Mouse (Mus musculus): ENCODE data around the gene Igfbpl1. TPM values are rescaled to one million over a fixed set of nuclear protein-coding genes. Genes with fewer than 3 reads are reported as not detected.
A peak's percentile ranks its signal among the peaks of the same experiment; 100 is the strongest.

Igfbpl1 gene
- polyA plus RNA-seq, 1 experiment from 2014 or later: 0.04 TPM

GRCm38 (mm10) chr4:45783671-45784070 lies 43.1 kb downstream of the Igfbpl1 start:
- no peak for DNase-seq (ENCODE audit: low spot score)
- H3K4me2 ChIP-seq (ENCODE audit: low read length): no peak overlapping the region
- no peak overlapping the region for H3K27ac ChIP-seq
- no peaks in the 10 kb centered on the region for H3K27me3 ChIP-seq (ENCODE audit: insufficient read depth, low read length)
- no peaks in the 10 kb centered on the region for H3K36me3 ChIP-seq (ENCODE audit: insufficient read depth, low read length)
- no peak for ATAC-seq (replicated peaks; ENCODE audit: low FRiP score, low read depth)
- WGBS: 48% methylated on average over 1 of the region's 1 CpGs
- H3K9ac ChIP-seq (ENCODE audit: low read depth, low read length): no peak overlapping the region
- no peak overlapping the region for H3K4me3 ChIP-seq (replicated peaks; ENCODE audit: low read depth, low read length)
- no peaks in the 10 kb centered on the region for H3K4me1 ChIP-seq (replicated peaks; ENCODE audit: insufficient read depth, low read length)
- no peaks in the 10 kb centered on the region for H3K9me3 ChIP-seq (replicated peaks; ENCODE audit: low read length)
- peak; percentile 37; the same call in 1 of the 2 replicates for TF ChIP-seq CTCF (IDR thresholded peaks at IDR 0.05; ENCODE audit: low read depth)

GRCm38 (mm10) chr4:45771619-45772018 lies 55.1 kb downstream of the Igfbpl1 start:
- 5% methylated on average over 5 of the region's 5 CpGs for WGBS
- peak; percentile 83 for TF ChIP-seq CTCF (IDR thresholded peaks at IDR 0.05; ENCODE audit: low read depth)
- H3K27me3 ChIP-seq (ENCODE audit: insufficient read depth, low read length): no peaks in the 10 kb centered on the region
- no peaks in the 10 kb centered on the region for H3K36me3 ChIP-seq (ENCODE audit: insufficient read depth, low read length)
- no peak for ATAC-seq (replicated peaks; ENCODE audit: low FRiP score, low read depth)
- peak; percentile 86 for DNase-seq (ENCODE audit: low spot score)
- no peak overlapping the region for H3K9ac ChIP-seq (ENCODE audit: low read depth, low read length)
- no peaks in the 10 kb centered on the region for H3K9me3 ChIP-seq (replicated peaks; ENCODE audit: low read length)
- no peak overlapping the region for H3K4me3 ChIP-seq (replicated peaks; ENCODE audit: low read depth, low read length)
- no peaks in the 10 kb centered on the region for H3K4me1 ChIP-seq (replicated peaks; ENCODE audit: insufficient read depth, low read length)
- H3K27ac ChIP-seq: no peak overlapping the region
- no peak overlapping the region for H3K4me2 ChIP-seq (ENCODE audit: low read length)

GRCm38 (mm10) chr4:45771173-45771572 lies 55.5 kb downstream of the Igfbpl1 start:
- no peak overlapping the region for H3K9ac ChIP-seq (ENCODE audit: low read depth, low read length)
- no peaks in the 10 kb centered on the region for H3K36me3 ChIP-seq (ENCODE audit: insufficient read depth, low read length)
- ATAC-seq (replicated peaks; ENCODE audit: low FRiP score, low read depth): no peak
- DNase-seq (ENCODE audit: low spot score): no peak
- no peak overlapping the region for H3K4me2 ChIP-seq (ENCODE audit: low read length)
- no peak overlapping the region for H3K27ac ChIP-seq
- no peaks in the 10 kb centered on the region for H3K9me3 ChIP-seq (replicated peaks; ENCODE audit: low read length)
- WGBS: 43% methylated on average over 8 of the region's 8 CpGs
- H3K4me1 ChIP-seq (replicated peaks; ENCODE audit: insufficient read depth, low read length): no peaks in the 10 kb centered on the region
- TF ChIP-seq CTCF (IDR thresholded peaks at IDR 0.05; ENCODE audit: low read depth): no peak
- H3K27me3 ChIP-seq (ENCODE audit: insufficient read depth, low read length): no peaks in the 10 kb centered on the region
- no peak overlapping the region for H3K4me3 ChIP-seq (replicated peaks; ENCODE audit: low read depth, low read length)

GRCm38 (mm10) chr4:45770638-45771033 lies 56.1 kb downstream of the Igfbpl1 start:
- ATAC-seq (replicated peaks; ENCODE audit: low FRiP score, low read depth) (no peak), DNase-seq (ENCODE audit: low spot score) (no peak)
- no peak overlapping the region for H3K9ac ChIP-seq (ENCODE audit: low read depth, low read length)
- no peaks in the 10 kb centered on the region for H3K9me3 ChIP-seq (replicated peaks; ENCODE audit: low read length)
- no peak overlapping the region for H3K4me2 ChIP-seq (ENCODE audit: low read length)
- WGBS: 46% methylated on average over 4 of the region's 4 CpGs
- no peak overlapping the region for H3K4me3 ChIP-seq (replicated peaks; ENCODE audit: low read depth, low read length)
- H3K27me3 ChIP-seq (ENCODE audit: insufficient read depth, low read length): no peaks in the 10 kb centered on the region
- H3K27ac ChIP-seq: no peak overlapping the region
- no peak for TF ChIP-seq CTCF (IDR thresholded peaks at IDR 0.05; ENCODE audit: low read depth)
- H3K4me1 ChIP-seq (replicated peaks; ENCODE audit: insufficient read depth, low read length): no peaks in the 10 kb centered on the region
- no peaks in the 10 kb centered on the region for H3K36me3 ChIP-seq (ENCODE audit: insufficient read depth, low read length)

GRCm38 (mm10) chr4:45769791-45770637 lies 56.7 kb downstream of the Igfbpl1 start:
- Histone ChIP-seq H3K4me1 (replicated peaks; ENCODE audit: insufficient read depth, low read length) (no peaks in the 10 kb centered on the region), H3K36me3 (ENCODE audit: insufficient read depth, low read length) (no peaks in the 10 kb centered on the region), H3K4me3 (replicated peaks; ENCODE audit: low read depth, low read length) (no peak overlapping the region), H3K9me3 (replicated peaks; ENCODE audit: low read length) (no peaks in the 10 kb centered on the region), H3K9ac (ENCODE audit: low read depth, low read length) (no peak overlapping the region), H3K27me3 (ENCODE audit: insufficient read depth, low read length) (no peaks in the 10 kb centered on the region), H3K27ac (no peak overlapping the region), H3K4me2 (ENCODE audit: low read length) (no peak overlapping the region)
- 46% methylated on average over 10 of the region's 10 CpGs for WGBS
- no peak for DNase-seq (ENCODE audit: low spot score)
- no peak for ATAC-seq (replicated peaks; ENCODE audit: low FRiP score, low read depth)
- TF ChIP-seq CTCF (IDR thresholded peaks at IDR 0.05; ENCODE audit: low read depth): no peak

- Histone ChIP-seq H3K4me1 (replicated peaks; ENCODE audit: insufficient read depth, low read length) (no peaks in the 10 kb centered on the region), H3K27ac (no peak overlapping the region), H3K9me3 (replicated peaks; ENCODE audit: low read length) (no peaks in the 10 kb centered on the region), H3K4me2 (ENCODE audit: low read length) (no peak overlapping the region), H3K4me3 (replicated peaks; ENCODE audit: low read depth, low read length) (no peak overlapping the region), H3K27me3 (ENCODE audit: insufficient read depth, low read length) (no peaks in the 10 kb centered on the region), H3K9ac (ENCODE audit: low read depth, low read length) (no peak overlapping the region), H3K36me3 (ENCODE audit: insufficient read depth, low read length) (no peaks in the 10 kb centered on the region)
- no peak for TF ChIP-seq CTCF (IDR thresholded peaks at IDR 0.05; ENCODE audit: low read depth)
- DNase-seq (ENCODE audit: low spot score): no peak
- ATAC-seq (replicated peaks; ENCODE audit: low FRiP score, low read depth): no peak
- 51% methylated on average over 10 of the region's 10 CpGs for WGBS
Observed at GRCm38 (mm10) chr4:45769141-45769540, 57.6 kb downstream of the Igfbpl1 start.

All from kidney, postnatal 0 days (tissue).